Mouse (Mus musculus) CH12.LX (cell line): Measurements from ENCODE around the gene Trappc12.

Experiments used
- BHLHE40 ChIP-seq: IDR thresholded peaks from 2 replicates; pipeline ENCODE4 v1.6.1; 2011; ENCODE audit warnings: mild to moderate bottlenecking, low read depth, low read length, improper control_type of control experiment
- CHD2 ChIP-seq: IDR thresholded peaks from 2 replicates; pipeline ENCODE4 v1.6.1; 2011; ENCODE audit warnings: low read length, improper control_type of control experiment
- CTCF ChIP-seq, 2 experiments: IDR thresholded peaks in 1 of 2; conservative IDR thresholded peaks in 1 of 2; 2 replicates each; pipeline ENCODE4 v1.5.1; 2011 to 2012; ENCODE audit warnings: low read depth in 2 of 2, low read length in 2 of 2, improper control_type of control experiment in 1 of 2, inconsistent platforms in 1 of 2, mild to moderate bottlenecking in 1 of 2, moderate library complexity in 1 of 2
- EP300 ChIP-seq: IDR thresholded peaks from 2 replicates; pipeline ENCODE4 v1.6.1; 2011; ENCODE audit warnings: low read length, improper control_type of control experiment
- HCFC1 ChIP-seq: IDR thresholded peaks from 2 replicates; pipeline ENCODE4 v1.6.1; 2012; ENCODE audit warnings: low read depth, mild to moderate bottlenecking, inconsistent platforms, low read length, improper control_type of control experiment
- KAT2A ChIP-seq: IDR thresholded peaks from 2 replicates; pipeline ENCODE4 v1.6.1; 2012; ENCODE audit warnings: low read length, improper control_type of control experiment, inconsistent platforms; ENCODE audit not compliant: insufficient replicate concordance
- MAFK ChIP-seq: IDR thresholded peaks from 2 replicates; pipeline ENCODE4 v1.6.1; 2011; ENCODE audit warnings: low read length, improper control_type of control experiment; ENCODE audit not compliant: insufficient replicate concordance
- MAZ ChIP-seq: IDR thresholded peaks from 2 replicates; pipeline ENCODE4 v1.6.1; 2012; ENCODE audit warnings: low read depth, mild to moderate bottlenecking, inconsistent platforms, low read length, improper control_type of control experiment, moderate library complexity
- POLR2A ChIP-seq: IDR thresholded peaks from 2 replicates; pipeline ENCODE4 v1.6.1; 2011; ENCODE audit warnings: low read depth, mild to moderate bottlenecking, improper control_type of control experiment, low read length
- RAD21 ChIP-seq: IDR thresholded peaks from 2 replicates; pipeline ENCODE4 v1.6.1; 2011; ENCODE audit warnings: low read depth, mild to moderate bottlenecking, low read length, improper control_type of control experiment, moderate library complexity
- RCOR1 ChIP-seq: conservative IDR thresholded peaks from 2 replicates; pipeline ENCODE4 v1.6.1; 2012; ENCODE audit warnings: low read depth, mild to moderate bottlenecking, inconsistent platforms, low read length, improper control_type of control experiment

DNA sequence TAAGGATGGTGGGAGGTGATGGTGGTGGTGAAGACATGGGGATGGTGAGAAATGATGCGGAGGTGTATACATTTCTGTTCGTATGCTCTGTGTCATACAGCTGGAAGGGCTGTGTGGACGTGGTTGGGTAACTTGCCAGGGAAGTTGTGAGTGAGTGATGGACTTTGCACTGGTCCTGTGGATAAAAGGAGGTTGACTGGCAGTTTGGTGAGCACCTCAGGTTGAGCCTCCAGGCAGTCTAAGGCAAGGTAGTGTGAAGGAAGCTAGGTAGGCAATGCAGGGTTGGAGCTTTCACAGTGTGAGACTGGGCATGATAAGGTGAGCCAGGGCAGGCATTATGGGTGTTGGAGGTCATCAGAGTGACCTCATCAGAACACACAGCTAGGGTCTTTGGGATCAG lies 32.4 kb upstream of the Trappc12 start:
- TF ChIP-seq MAZ (no peak), MAFK (no peak), CTCF (conservative IDR thresholded peaks at IDR 0.05 in 1 of 2, IDR thresholded peaks at IDR 0.05 in 1 of 2; ENCODE audit: low read depth in 2 of 2, low read length in 2 of 2) (no peak), BHLHE40 (no peak), POLR2A (no peak), HCFC1 (no peak), CHD2 (no peak), EP300 (no peak), RCOR1 (no peak), RAD21 (no peak), KAT2A (no peak)
